Mouse (Mus musculus) megakaryocyte, adult 5-6 weeks (primary cell): ENCODE results near the gene Slc27a3. TPM values are rescaled to one million over a fixed set of nuclear protein-coding genes. Genes with fewer than 3 reads are reported as not detected.
A peak's percentile ranks its signal among the peaks of the same experiment; 100 is the strongest.

Source experiments
- ATAC-seq: 2 replicates; pipeline ENCODE4 v1.8.0; 2016; ENCODE audit warnings: mild to moderate bottlenecking, inconsistent platforms; ENCODE audit not compliant: poor library complexity, severe bottlenecking
- total RNA-seq, 2 experiments: library from RNA; stranded (forward) in 1 of 2; stranded (reverse) in 1 of 2; fragments of 153-499, 151-499 nt in 1 of 2; fragments of 221-1000, 200-1000 nt in 1 of 2; gene quantifications; 2 replicates each; pipeline versions ENCODE4 v1.2.3 to v1.2.4; 2015 to 2017

Slc27a3 gene
- total RNA-seq, 2 experiments from 2014 or later, result 0.33 to 1.1 TPM

DNA sequence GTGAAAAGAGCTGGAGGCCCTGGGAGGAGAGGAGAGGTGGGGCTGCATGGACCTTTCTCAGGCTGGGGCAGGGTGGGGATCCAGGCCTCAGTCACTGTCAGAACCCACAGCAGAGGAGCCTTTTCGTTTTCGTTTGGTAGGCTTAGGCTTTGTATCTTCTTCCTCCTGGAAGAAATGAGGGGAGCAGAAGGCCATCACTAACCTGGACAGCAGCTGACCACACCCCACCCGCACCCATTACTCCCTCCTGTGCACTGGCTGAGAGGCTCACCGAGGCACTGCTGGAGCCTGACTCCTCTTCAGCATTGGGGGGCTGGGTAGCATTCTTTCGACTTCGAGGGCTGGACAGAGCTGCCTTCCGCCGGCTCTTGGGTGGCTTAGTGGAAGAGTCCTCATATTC lies 2.2 kb upstream of the Slc27a3 start:
- ATAC-seq, result no peak

DNA sequence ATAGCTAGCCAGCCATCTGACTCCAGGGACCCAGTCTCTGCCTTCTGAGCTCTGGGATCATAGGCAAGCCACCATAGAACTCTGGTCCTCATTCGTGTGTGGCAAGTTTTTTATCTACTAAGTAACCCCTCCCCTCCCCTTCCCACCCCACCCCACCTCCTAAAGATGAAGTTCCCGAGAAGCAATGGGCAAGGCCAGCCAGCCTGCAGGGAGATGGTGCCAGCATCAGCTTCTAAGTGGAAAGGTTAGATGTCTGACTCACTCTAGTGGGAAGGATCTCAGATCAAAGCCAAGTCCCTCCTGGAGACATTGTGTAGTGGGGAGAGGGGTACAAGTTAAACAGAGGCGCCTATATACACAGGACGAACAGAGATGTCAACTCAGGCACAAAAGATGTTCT lies 1.3 kb upstream of the Slc27a3 start:
- no peak for ATAC-seq

DNA sequence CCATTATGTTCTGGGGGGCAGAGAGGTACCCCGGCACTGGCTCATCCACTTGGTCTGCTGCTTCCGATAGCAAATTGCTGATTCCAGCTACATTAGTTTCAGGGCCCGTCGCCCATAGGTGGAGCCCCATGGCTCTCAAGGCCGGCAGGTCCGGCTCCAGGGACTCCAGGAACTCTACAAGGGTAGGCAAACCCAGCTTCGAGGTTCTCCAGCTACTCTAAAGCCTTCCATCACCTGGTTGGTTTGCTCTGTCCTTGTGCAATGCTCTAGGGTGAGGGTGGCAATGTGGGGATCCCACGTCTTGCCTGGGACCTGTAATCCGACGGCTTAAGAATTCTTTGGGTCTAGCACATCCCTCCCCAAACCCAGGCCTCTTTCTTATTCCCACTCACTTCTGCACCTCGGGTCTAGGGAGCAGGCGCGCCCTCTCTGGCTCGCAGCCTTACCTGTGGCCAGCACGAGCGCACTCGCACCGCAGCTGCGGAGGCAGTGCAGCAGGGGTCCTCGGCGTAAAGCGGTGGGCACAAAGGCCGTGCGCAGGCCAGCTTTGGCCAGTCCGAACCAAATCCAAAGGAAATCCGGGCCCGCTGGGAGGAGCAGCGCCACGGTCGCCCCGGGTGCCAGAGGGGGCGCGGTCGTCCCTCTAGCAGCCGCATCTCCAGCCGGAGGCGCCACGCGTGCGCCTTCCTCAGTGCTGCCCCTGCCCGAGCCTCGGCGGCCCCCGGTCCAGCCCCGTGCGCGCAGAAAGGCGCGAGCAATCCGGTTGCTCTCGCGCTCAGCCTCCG lies 820 bp downstream of the Slc27a3 start:
- peak; percentile 20; the same call in 1 of the 2 replicates for ATAC-seq

DNA sequence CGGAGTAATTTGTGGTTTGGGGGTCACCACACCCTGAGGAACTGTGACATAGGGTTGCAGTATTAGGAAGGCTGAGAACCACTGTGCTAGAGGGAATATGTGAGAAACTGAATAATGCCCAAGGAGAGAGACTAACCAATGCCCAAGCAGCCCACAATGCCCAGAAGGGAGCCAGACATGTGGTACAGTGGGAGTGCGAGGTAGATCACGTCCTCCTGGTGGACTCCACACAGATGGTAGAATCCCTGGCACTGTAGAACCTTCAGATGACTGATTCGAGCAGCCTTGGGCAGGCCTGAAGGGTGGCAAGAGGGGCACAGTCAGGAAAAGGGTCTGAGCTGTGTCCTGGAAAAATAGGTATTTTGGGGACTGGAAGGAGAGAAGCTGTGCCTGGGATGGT lies 1.5 kb downstream of the Slc27a3 start:
- ATAC-seq, result 0 out of 2 replicates have a peak, but pooled peaks have one; percentile 24

DNA sequence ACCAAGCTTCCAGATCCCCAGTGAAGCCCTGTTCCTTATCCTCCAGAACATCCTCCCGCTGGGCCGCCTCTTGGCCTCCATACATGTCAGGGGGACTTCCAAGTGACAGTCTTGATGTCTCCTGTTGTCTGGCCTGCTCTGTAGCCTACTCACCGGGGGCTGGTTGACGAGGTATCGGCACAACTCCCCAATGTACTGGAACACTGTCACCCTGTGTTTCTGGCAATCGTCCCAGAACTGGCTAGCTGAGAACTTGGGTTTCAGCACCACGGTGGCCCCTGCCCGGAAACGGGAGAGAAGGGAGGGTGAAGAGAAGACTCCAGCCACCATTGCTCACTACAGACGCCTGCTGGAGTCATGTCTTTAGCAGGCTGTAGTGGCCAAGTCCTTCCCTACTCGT lies 2.3 kb downstream of the Slc27a3 start:
- no peak for ATAC-seq

DNA sequence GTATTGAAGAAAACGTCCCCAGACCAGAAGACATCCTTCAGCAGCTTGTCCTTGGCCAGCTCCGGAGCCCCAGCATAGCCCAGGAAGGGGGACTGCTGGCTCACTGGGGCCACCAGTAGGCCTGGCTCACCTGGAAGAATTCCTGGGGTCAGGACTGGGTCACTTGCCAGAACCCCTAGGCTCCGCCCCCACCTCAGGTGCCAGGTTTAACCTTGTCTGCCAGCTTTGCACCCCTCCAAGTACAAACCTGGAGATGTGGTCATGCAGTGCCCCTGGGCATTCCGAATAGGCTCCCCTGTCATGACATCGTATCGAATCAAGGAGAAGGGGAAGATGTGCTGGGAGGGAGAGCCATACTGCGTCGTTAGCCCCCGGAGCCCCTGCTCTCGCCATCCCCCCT lies 2.9 kb downstream of the Slc27a3 start:
- no peak for ATAC-seq

DNA sequence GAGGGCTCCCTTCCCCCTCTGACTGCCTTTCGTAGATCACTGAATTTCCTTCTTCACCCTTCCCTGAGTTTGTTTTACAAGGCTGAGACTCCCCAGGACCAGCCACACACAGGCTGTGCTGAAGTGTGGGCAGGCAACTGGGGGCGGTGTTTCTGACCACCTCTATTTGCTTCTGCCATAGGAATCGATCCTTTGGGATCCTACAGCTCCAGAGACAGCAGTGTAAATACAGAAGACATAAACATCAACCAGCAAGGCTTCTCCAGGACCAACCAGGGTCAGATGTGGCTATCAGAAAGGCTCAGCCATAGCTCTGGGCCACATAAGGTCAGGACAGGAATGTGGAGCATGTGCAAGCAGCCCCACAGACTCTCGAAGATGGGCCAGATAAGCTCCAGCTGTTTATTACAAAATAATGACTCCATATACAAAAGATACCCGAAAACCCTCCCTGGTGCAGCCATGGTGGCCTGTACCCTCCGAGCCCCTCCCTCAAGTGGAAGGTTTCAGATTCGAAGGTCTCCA lies 4.8 kb downstream of the Slc27a3 start:
- no peak for ATAC-seq

DNA sequence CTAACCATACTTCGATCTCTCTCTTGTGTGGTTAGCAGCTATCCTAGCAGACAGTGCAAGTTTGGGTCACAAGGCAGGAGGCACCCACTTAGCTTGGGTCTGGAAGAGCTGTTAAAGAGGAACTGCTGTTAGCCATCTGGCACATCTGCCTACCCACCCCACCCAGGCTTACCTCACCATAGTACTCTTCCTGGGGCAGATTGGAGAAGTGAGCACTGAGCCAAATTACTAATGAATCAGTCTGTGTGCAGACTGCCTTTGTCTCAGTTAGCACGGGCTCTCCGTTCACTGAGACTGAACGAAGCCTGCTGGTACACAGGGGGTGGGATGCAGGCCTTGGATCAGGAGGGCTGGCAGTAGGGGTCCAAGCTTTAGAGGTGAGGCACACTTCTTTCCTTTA lies 6.0 kb downstream of the Slc27a3 start:
- ATAC-seq, result peak; percentile 95

DNA sequence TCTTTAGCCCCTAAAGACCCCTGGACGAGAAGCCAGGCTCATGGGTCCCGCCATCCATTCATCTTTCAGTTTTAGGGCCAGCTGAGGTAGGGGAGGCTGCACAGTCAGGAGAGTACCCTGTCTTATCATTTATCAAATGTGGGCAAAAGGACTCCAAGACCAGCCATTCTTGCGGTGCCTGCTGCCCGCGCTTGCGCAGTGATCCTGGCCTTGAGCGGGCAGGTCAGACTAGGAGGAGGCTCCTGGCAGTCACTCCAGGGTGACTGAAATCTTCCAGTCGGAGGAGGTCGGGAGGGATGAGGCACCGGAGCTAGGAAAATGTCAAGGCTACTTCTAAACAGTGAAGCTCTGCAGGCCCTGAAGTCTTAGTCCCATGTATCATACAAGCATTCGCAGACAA lies 8.0 kb downstream of the Slc27a3 start:
- no peak for ATAC-seq

DNA sequence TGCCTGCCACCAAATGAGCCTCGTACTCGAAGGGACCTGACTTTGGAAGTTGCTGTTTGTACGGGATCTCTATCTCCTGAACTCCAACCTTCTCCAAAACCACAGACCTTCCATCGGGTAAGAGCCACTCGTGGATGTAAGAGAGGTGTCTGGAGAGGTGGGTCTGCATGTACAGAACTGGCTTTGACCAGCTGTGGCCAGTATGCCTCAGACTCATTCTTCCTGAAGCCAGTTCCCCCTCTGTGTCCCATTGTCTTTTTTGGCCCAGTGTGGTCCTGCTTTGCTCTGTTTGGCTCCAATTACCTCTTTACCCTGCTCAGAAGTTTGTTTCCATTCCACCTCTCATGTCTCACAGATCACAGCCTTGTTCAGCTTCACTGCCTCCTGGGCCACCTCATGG lies 11.2 kb downstream of the Slc27a3 start:
- ATAC-seq, result no peak

DNA sequence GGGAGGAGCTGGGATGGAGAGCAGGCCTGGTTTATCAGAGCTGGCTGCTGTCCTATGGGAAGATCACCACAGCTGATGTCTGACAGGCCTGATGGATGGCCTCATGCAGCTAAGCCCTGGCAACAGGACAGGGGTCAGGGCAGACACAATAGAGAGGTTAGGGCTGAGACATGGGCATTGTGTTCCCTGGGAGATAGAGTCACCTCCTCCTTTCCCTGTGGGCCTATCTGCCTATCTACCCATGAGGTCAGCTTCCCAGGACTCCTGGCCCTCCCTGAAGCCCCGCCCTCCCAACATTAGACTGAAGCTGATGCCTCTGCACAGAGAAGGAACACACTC lies 13.5 kb downstream of the Slc27a3 start:
- ATAC-seq, result no peak

DNA sequence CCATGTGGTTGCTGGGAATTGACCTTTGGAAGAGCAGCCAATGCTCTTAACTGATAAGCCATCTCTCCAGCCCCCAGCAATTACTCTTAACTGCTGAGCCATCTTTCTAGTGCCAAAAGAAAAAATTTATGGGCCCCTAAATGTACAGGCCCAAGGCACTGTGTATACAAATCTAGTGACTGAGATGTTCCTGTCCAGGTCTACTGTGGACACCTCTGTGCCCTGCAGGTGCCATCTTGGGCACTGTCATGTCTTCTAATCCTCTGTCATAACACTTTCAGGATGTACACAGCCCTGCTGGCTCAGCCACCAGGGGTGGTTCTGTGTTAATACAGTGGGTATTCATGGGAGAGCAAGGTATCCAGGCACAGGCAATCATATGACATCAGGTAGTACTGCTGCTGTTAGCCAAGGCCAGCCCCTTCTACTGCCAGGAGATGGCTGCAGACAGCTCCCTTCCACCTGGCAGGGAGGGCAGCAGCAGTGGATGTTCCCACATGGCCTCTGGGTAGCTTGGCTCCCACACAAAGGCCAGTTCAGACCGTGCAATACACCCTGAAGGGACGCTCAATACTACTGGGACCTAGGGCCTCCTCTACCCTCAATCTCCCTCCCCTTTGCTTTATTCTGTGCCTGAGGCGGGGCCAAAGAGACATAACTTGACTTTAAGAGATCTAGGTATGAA lies 14.0 kb downstream of the Slc27a3 start:
- no peak for ATAC-seq

DNA sequence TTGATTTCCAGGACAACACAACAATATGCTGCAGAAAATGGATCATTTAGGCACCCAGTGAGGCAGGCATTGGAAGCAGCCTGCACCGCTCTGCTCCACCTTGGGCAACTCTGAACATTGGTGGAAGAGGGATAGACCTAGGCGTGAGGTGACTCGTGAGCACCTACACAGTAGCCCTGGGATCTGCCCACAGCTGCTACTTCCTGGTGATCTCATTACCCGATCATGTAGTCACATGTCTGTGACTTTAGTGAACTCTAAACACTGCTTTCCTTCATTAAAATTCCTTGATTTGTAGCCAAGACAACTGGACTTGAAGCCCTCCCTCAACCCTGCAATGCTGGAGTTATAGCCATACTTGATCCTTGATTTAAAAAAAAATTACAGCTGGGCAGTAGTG lies 15.4 kb downstream of the Slc27a3 start:
- no peak for ATAC-seq

DNA sequence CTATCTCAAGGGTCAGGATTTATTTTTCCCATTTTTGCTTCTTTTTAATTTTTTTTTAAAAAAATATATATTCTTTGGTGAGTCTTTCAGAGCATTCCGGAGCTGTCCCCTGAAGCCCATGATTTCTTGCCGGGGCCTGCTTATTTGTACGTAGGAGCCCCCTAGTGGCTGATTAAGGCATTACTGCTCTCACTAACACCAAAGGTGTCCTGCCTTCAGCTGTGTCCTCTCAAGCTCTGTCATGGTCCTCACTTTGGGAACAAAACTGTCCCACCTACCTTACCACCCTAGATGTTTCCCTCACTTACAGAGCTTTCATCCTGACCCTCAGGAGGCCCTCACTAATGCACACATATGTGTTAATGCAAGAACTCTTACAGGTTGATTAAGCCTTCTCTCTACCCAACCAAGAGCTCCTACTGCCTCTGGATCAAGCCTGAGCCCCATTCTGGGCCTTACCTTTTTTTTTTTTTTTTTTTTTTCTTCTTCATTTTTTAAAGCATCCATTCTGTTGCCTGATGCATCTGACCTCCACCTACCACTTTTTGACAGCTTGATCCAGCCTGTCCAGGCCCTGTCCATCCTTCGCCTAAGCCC lies 16.2 kb downstream of the Slc27a3 start:
- peak; percentile 84 for ATAC-seq

DNA sequence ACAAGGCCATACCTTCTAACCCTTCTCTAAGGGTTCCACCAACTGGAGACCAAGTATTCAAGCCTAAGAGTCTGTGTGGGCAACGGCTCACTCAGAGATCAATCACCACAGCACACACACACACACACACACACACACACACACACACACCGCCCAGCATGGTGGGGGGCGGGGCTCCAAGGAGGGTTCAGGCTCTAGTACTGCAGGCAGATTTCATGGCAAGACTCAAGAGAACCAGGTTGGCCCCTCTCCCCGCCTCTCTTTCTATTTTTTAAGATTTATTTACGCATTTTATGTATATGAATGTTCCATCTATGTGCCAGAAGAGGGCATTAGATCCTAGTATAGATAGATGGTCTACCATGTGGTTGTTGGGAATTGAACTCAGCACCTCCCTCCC lies 16.9 kb downstream of the Slc27a3 start:
- no peak for ATAC-seq

DNA sequence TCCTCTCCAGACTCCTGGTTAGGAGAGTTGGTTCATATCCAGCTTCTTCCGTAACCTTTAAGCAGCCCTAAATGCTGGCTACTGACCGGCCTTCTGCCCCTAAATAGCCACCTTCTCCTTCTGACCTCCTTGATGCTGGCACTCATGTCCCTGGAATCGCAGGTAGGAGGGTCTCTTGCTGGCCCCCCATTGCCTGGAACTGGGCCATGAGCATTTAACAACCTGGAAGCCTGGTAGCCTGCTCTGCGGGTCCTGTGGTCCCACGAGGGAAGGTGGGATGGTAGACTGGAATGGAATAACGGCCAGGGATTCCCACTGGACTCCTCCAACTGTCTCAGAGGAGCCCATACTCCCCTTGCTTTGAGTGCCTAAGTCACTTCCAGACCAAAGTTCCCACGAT lies 17.9 kb downstream of the Slc27a3 start:
- ATAC-seq, result no peak

DNA sequence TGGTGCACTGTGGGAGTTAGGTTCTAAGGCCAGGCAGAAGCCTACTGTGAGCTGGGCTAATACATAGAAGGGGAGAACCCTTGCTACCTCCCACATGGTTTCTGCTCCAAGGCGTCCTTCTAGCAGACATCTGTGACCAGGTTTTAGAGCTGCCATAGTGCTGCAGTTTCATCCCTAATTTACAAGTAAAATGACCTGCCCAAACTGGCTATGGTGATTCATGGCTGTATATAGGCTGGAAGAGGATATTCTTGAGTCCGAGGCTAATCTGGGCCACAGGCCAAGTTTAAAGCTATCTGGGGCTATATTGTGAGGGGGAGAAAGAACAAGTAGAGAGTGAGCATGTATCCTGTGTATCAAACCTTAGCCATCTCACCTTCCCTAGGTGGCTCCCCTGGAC lies 20.7 kb downstream of the Slc27a3 start:
- ATAC-seq, result no peak

DNA sequence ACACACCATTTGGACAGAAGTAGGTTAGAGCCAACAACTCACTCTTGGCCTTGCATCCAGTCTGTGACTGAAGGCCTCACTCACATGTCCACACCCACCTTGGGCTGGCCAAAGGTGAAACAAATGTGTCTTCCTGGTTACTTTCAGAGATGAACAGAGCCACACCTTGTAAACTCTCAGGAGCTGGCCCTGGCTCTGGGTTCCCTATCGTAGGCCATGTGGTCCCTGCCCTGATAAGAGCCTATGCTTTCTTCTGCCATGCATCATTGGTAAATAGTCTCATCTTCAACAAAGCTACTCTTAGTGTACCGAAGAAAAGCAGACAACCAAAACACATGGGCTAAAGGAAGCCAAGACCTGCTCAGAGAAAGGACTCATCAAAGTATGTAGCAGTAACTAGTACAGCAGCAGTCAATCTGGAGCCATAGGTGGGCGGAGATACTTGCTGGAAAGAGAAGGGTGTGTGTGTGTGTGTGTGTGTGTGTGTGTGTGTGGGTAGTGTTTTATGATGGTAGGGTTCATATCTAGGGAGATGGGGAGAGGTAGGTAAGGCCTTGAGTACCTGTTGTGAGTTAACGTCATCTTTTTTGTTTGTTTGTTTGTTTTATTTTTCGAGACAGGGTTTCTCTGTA lies 22.6 kb downstream of the Slc27a3 start:
- no peak for ATAC-seq

DNA sequence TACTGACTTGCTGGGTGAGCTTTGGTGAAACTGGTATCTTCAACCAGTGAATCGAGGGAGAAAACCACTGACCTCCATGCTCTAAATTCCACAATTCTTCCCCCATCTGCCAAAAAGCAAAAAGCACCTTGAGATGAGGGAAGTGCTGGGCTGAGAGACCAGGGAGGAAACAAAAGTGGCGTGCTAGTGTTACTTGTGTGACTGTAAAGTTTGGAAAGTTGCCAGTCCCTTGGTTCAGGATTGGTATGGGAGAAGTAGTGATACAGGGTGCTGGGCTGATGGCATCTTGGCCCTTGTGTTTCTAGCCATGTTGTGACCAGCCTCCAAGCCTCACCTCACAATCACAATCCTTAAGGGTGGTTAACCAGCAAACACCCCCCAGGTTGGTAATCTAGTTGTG lies 27.4 kb downstream of the Slc27a3 start:
- ATAC-seq, result peak; percentile 27; the same call in 1 of the 2 replicates

DNA sequence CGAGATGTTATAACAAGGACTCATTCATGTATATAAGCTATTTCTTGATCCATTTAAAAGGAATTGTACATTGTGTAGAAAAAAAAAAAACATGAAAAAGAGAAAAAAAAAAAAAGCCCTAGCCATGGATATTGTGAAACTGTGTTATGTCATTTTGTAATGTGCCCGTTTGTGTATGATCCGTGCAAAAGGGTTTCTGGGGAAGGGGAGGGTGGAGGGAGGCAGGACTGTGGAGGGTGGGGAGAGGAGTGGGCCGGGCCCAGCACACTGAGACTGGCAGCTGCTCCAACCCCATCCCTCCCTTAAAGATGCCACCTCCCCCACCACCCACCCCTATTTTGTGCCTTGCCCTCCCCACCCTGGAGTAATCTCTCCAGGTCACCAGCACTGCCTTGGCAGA lies 28.3 kb downstream of the Slc27a3 start:
- peak; percentile 52 for ATAC-seq

DNA sequence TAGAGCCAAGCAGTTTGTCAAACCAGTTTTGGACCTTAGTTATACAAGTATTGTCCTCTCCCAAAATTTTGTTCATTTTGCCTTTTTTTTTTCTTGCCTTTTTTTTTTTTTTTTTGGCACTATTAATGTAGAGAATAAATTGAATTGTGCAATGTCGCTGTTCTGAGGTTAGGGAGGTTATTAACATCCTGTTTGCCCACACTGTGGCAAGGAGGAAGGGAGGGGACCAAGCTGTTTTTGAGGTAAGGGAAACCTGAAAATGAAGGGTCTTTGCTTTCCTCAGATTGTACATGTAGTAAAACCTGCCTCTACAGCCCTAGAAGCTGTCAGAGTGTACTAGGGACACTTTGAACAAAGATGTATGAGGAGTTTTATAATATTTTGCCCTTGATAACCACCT lies 30.5 kb downstream of the Slc27a3 start:
- ATAC-seq, result no peak

DNA sequence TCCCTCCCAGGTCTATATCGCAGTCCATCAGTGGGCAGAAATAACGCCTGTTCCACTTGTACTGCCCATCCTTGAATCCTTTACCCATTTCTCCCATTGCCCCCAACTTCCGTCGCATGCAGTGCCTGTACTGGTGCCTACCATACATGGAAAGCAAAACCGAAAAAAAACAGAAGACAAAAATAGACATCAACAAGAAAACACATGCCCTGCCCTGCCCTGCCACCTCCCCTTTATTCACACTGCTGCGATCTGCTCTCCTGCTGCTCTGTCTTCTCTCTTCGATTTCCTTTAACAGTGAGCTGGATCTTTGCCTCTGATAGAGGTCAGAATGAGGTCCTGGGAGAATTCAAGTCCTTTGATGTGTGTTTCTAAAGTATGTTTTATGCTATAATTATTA lies 31.8 kb downstream of the Slc27a3 start:
- no peak for ATAC-seq
